Mouse (Mus musculus) embryonic facial prominence, embryonic 13.5 days (tissue): ENCODE data around the gene Wdfy3. TPM values are rescaled to one million over a fixed set of nuclear protein-coding genes. Genes with fewer than 3 reads are reported as not detected.
"Not testable (repeated sequence)": the region's sequence is repeated elsewhere in the genome, so short reads cannot be mapped to it uniquely, and the experiment has no call there.

ENCODE experiments used
- ATAC-seq: fragments of 200-750 bp; cut with Nextera tagmentation; 2 replicates; pipeline ENCODE4 v1.8.0; 2017; ENCODE audit warnings: low read depth; ENCODE audit not compliant: insufficient number of reproducible peaks, insufficient read depth, low FRiP score, low TSS enrichment
- H3K27ac ChIP-seq: fragments of 300-500 bp; sonication (generic); 2 replicates; pipeline ENCODE4 v1.5.1; 2015; ENCODE audit warnings: moderate library complexity, mild to moderate bottlenecking, inconsistent platforms
- H3K27me3 ChIP-seq: fragments of 300-500 bp; sonication (generic); 2 replicates; pipeline ENCODE4 v1.6.1; 2015; ENCODE audit warnings: mild to moderate bottlenecking, inconsistent platforms
- H3K36me3 ChIP-seq: fragments of 300-500 bp; sonication (generic); 2 replicates; pipeline ENCODE4 v1.6.1; 2015; ENCODE audit warnings: mild to moderate bottlenecking, inconsistent platforms
- H3K4me1 ChIP-seq: fragments of 300-500 bp; sonication (generic); 2 replicates; pipeline ENCODE4 v1.6.1; 2015; ENCODE audit warnings: inconsistent platforms
- H3K4me2 ChIP-seq: fragments of 300-500 bp; sonication (generic); 2 replicates; pipeline ENCODE4 v1.6.1; 2015; ENCODE audit warnings: moderate library complexity, mild to moderate bottlenecking, inconsistent platforms
- H3K4me3 ChIP-seq: fragments of 300-500 bp; sonication (generic); 2 replicates; pipeline ENCODE4 v1.5.1; 2015; ENCODE audit warnings: mild to moderate bottlenecking, inconsistent platforms
- H3K9ac ChIP-seq: fragments of 300-500 bp; sonication (generic); 2 replicates; pipeline ENCODE4 v1.6.1; 2015; ENCODE audit warnings: mild to moderate bottlenecking, inconsistent platforms
- H3K9me3 ChIP-seq: fragments of 300-500 bp; sonication (generic); 2 replicates; pipeline ENCODE4 v1.6.1; 2016; ENCODE audit warnings: inconsistent platforms
- WGBS: fragments of 180-500 bp; shearing (Covaris S2); methylation state at CpG from one replicate; pipeline ENCODE4 v1.1.7; 2015; ENCODE audit warnings: mixed read lengths; 5-methylcytosine and 5-hydroxymethylcytosine counted together
- polyA plus RNA-seq: library from polyadenylated mRNA; unstranded; fragments of >200 nt; fragmentation: Nextera tagmentation; extraction: Ambion mirVana; gene quantifications from 2 replicates; pipeline ENCODE4 v1.2.1, GENCODE M21; 2015

Wdfy3 gene
- 19.1 and 20.5 TPM in 2 replicates for polyA plus RNA-seq

GRCm38 (mm10) chr5:102069767-102070413 lies at the start of gene Wdfy3:
Wdfy3 (minus strand) TSS chr5:102069921.
- H3K27ac ChIP-seq: peak within 1 kb of the TSS; percentile 98
- peak within 1 kb of the TSS; percentile 90 for H3K4me3 ChIP-seq
- under 1% methylated on average over 43 of the region's 62 CpGs for WGBS
- peak within 1 kb of the TSS; percentile 82 for H3K4me2 ChIP-seq
- no peaks in the 10 kb centered on the region for H3K9me3 ChIP-seq
- H3K4me1 ChIP-seq: peaks cover 32% of the 10 kb centered on the region
- peak within 1 kb of the TSS; percentile 97 for H3K9ac ChIP-seq
- ATAC-seq: peak; percentile 84
- H3K27me3 ChIP-seq: no peaks in the 10 kb centered on the region
- H3K36me3 ChIP-seq: peaks cover 3% of the 10 kb centered on the region; the same call in 1 of the 2 replicates

GRCm38 (mm10) chr5:102113009-102113408 lies 43.3 kb upstream of the Wdfy3 start:
- H3K4me2 ChIP-seq: peak overlapping the region; percentile 48
- no peaks in the 10 kb centered on the region for H3K36me3 ChIP-seq
- H3K27me3 ChIP-seq: no peaks in the 10 kb centered on the region; the same call in 1 of the 2 replicates
- H3K4me1 ChIP-seq: peaks cover 16% of the 10 kb centered on the region
- no peak for ATAC-seq
- no peak overlapping the region for H3K9ac ChIP-seq
- H3K27ac ChIP-seq: no peak overlapping the region
- WGBS: 44% methylated on average over 14 of the region's 14 CpGs
- H3K9me3 ChIP-seq: no peaks in the 10 kb centered on the region
- H3K4me3 ChIP-seq: peak overlapping the region; percentile 16; the same call in 1 of the 2 replicates

- no peak overlapping the region for H3K9ac ChIP-seq
- H3K9me3 ChIP-seq: no peaks in the 10 kb centered on the region
- no peak overlapping the region for H3K27ac ChIP-seq
- peaks cover 16% of the 10 kb centered on the region for H3K4me1 ChIP-seq
- 68% methylated on average over 7 of the region's 7 CpGs for WGBS
- no peak for ATAC-seq
- no peak overlapping the region for H3K4me3 ChIP-seq
- no peak overlapping the region for H3K4me2 ChIP-seq
- H3K27me3 ChIP-seq: no peaks in the 10 kb centered on the region; the same call in 1 of the 2 replicates
- no peaks in the 10 kb centered on the region for H3K36me3 ChIP-seq
Observed at GRCm38 (mm10) chr5:102112034-102112433, 42.3 kb upstream of the Wdfy3 start.

GRCm38 (mm10) chr5:102110031-102110430 lies 40.3 kb upstream of the Wdfy3 start:
- ATAC-seq: no peak
- no peaks in the 10 kb centered on the region; the same call in 1 of the 2 replicates for H3K27me3 ChIP-seq
- H3K9ac ChIP-seq: no peak overlapping the region
- H3K9me3 ChIP-seq: no peaks in the 10 kb centered on the region
- H3K36me3 ChIP-seq: no peaks in the 10 kb centered on the region
- H3K4me2 ChIP-seq: no peak overlapping the region
- 83% methylated on average over 7 of the region's 7 CpGs for WGBS
- H3K4me3 ChIP-seq: no peak overlapping the region
- H3K27ac ChIP-seq: no peak overlapping the region
- H3K4me1 ChIP-seq: peaks cover 16% of the 10 kb centered on the region

- Histone ChIP-seq H3K9me3 (no peaks in the 10 kb centered on the region), H3K4me2 (no peak overlapping the region), H3K4me3 (no peak overlapping the region), H3K27ac (no peak overlapping the region), H3K27me3 (no peaks in the 10 kb centered on the region), H3K36me3 (no peaks in the 10 kb centered on the region), H3K9ac (no peak overlapping the region), H3K4me1 (peaks cover 5% of the 10 kb centered on the region)
- ATAC-seq: no peak
- WGBS: 81% methylated on average over 3 of the region's 3 CpGs
Observed at GRCm38 (mm10) chr5:102105919-102106318, 36.2 kb upstream of the Wdfy3 start.

GRCm38 (mm10) chr5:102101815-102102214 lies 32.1 kb upstream of the Wdfy3 start:
- H3K9me3 ChIP-seq, H3K4me3 ChIP-seq, H3K27ac ChIP-seq, H3K27me3 ChIP-seq, H3K36me3 ChIP-seq, H3K4me2 ChIP-seq, ATAC-seq, H3K9ac ChIP-seq: not testable (repeated sequence)
- WGBS: 88% methylated on average over 1 of the region's 1 CpGs
- H3K4me1 ChIP-seq: peaks cover 22% of the 10 kb centered on the region

GRCm38 (mm10) chr5:102100246-102101241 lies 30.8 kb upstream of the Wdfy3 start:
- 0 out of 2 replicates have a peak overlapping the region, but pooled peaks have one; percentile 11 for H3K9ac ChIP-seq
- H3K9me3 ChIP-seq: no peaks in the 10 kb centered on the region
- H3K27ac ChIP-seq: peak overlapping the region; percentile 39; the same call in 1 of the 2 replicates
- H3K36me3 ChIP-seq: no peaks in the 10 kb centered on the region
- WGBS: 32% methylated on average over 21 of the region's 21 CpGs
- peaks cover 22% of the 10 kb centered on the region for H3K4me1 ChIP-seq
- ATAC-seq: no peak
- no peak overlapping the region for H3K4me3 ChIP-seq
- no peaks in the 10 kb centered on the region for H3K27me3 ChIP-seq
- H3K4me2 ChIP-seq: peak overlapping the region; percentile 48

- ATAC-seq: no peak
Observed at GRCm38 (mm10) chr5:102095576-102095975, 25.9 kb upstream of the Wdfy3 start.

GRCm38 (mm10) chr5:102090686-102091085 lies 21.0 kb upstream of the Wdfy3 start:
- no peak for ATAC-seq
- Histone ChIP-seq H3K27ac (no peak overlapping the region), H3K4me3 (no peak overlapping the region), H3K27me3 (no peaks in the 10 kb centered on the region), H3K4me1 (no peaks in the 10 kb centered on the region), H3K9ac (no peak overlapping the region), H3K4me2 (no peak overlapping the region), H3K36me3 (no peaks in the 10 kb centered on the region), H3K9me3 (no peaks in the 10 kb centered on the region)
- WGBS: 83% methylated on average over 3 of the region's 3 CpGs

More at GRCm38 (mm10) chr5:102095576-102095975, 25.9 kb upstream of the Wdfy3 start:
- no peak overlapping the region for H3K4me2 ChIP-seq
- whole genome bisulfite sequencing: 87% methylated on average over 4 of the region's 4 CpGs
- H3K4me1 ChIP-seq: peaks cover 14% of the 10 kb centered on the region
- H3K36me3 ChIP-seq: no peaks in the 10 kb centered on the region
- no peak overlapping the region for H3K4me3 ChIP-seq
- no peaks in the 10 kb centered on the region for H3K27me3 ChIP-seq
- no peak overlapping the region for H3K9ac ChIP-seq
- no peak overlapping the region for H3K27ac ChIP-seq
- H3K9me3 ChIP-seq: no peaks in the 10 kb centered on the region

GRCm38 (mm10) chr5:102084737-102085705 lies 15.3 kb upstream of the Wdfy3 start:
- Histone ChIP-seq H3K36me3 (no peaks in the 10 kb centered on the region), H3K27me3 (no peaks in the 10 kb centered on the region), H3K4me2 (no peak overlapping the region), H3K4me1 (peaks cover 7% of the 10 kb centered on the region), H3K4me3 (no peak overlapping the region), H3K9me3 (no peaks in the 10 kb centered on the region), H3K9ac (no peak overlapping the region), H3K27ac (no peak overlapping the region)
- no peak for ATAC-seq
- WGBS: 54% methylated on average over 18 of the region's 18 CpGs

GRCm38 (mm10) chr5:102074086-102074485 lies 4.4 kb upstream of the Wdfy3 start:
- no peak overlapping the region for H3K4me3 ChIP-seq
- H3K9me3 ChIP-seq: no peaks in the 10 kb centered on the region
- H3K4me2 ChIP-seq: no peak overlapping the region
- ATAC-seq: no peak
- H3K27me3 ChIP-seq: no peaks in the 10 kb centered on the region
- H3K4me1 ChIP-seq: peaks cover 10% of the 10 kb centered on the region
- no peaks in the 10 kb centered on the region for H3K36me3 ChIP-seq
- 0% methylated on average over 1 of the region's 1 CpGs for WGBS
- no peak overlapping the region for H3K27ac ChIP-seq
- H3K9ac ChIP-seq: no peak overlapping the region
